Mouse (Mus musculus) cerebellum, adult 2 months (tissue): ENCODE measurements at regions not wholly inside any gene's neighbourhood (a gene's known extent, or its start where the extent isn't known, plus 50 kb on each side); places are given as distances from the start of the nearest gene placed in this dataset.

Source experiments
- CTCF ChIP-seq: fragments of 200-500 bp; IDR thresholded peaks from 2 replicates; pipeline ENCODE4 v1.5.1; 2011; ENCODE audit warnings: low read depth, mild to moderate bottlenecking, control low read depth, low read length, moderate library complexity, borderline replicate concordance; ENCODE audit not compliant: insufficient read depth
- POLR2A ChIP-seq: fragments of 200-500 bp; IDR thresholded peaks from 2 replicates; pipeline ENCODE4 v1.6.1; 2011; ENCODE audit warnings: low read length, control low read depth, borderline replicate concordance; ENCODE audit not compliant: insufficient read depth

- TF ChIP-seq CTCF (no peak), POLR2A (no peak)
Observed at GRCm38 (mm10) chr15:96770786-96771185, 71.3 kb upstream of the Slc38a2 start.
